Mouse (Mus musculus): ENCODE measurements around the gene Slfn8.

GRCm38 (mm10) chr11:82973916-82974315 lies 46.7 kb downstream of the Slfn8 start:
- TF ChIP-seq CTCF (IDR thresholded peaks at IDR 0.05; ENCODE audit: low read depth, low read length), result no peak
- TF ChIP-seq POLR2A (IDR thresholded peaks at IDR 0.05; ENCODE audit: insufficient read depth, low read length), result no peak
